Mouse (Mus musculus) intestine, postnatal 0 days (tissue): ENCODE data around the gene Zfp316. TPM values are rescaled to one million over a fixed set of nuclear protein-coding genes. Genes with fewer than 3 reads are reported as not detected.

Experiments used
- ATAC-seq: fragments of 200-750 bp; cut with Nextera tagmentation; 2 replicates; pipeline ENCODE4 v1.8.0; 2017; ENCODE audit warnings: mild to moderate bottlenecking, moderate TSS enrichment, moderate library complexity
- H3K27ac ChIP-seq: fragments of 300-500 bp; sonication (generic); 2 replicates; pipeline ENCODE4 v1.5.1; 2014; ENCODE audit warnings: mild to moderate bottlenecking, low read depth, low read length, moderate library complexity
- H3K27me3 ChIP-seq: fragments of 300-500 bp; sonication (generic); replicated peaks from 2 replicates; pipeline ENCODE4 v1.6.1; 2014; ENCODE audit warnings: low read length, mixed read lengths; ENCODE audit not compliant: control insufficient read depth, insufficient read depth
- H3K36me3 ChIP-seq: fragments of 300-500 bp; sonication (generic); 2 replicates; pipeline ENCODE4 v1.6.1; 2014; ENCODE audit warnings: mild to moderate bottlenecking, moderate library complexity; ENCODE audit not compliant: control insufficient read depth, insufficient read depth
- H3K4me1 ChIP-seq: fragments of 300-500 bp; sonication (generic); replicated peaks from 2 replicates; pipeline ENCODE4 v1.6.1; 2014; ENCODE audit warnings: antibody characterized with exemption, low read length, mixed read lengths; ENCODE audit not compliant: control insufficient read depth, insufficient read depth
- H3K4me2 ChIP-seq: fragments of 300-500 bp; sonication (generic); replicated peaks from 2 replicates; pipeline ENCODE4 v1.6.1; 2014; ENCODE audit warnings: low read depth, mild to moderate bottlenecking, moderate library complexity
- H3K4me3 ChIP-seq: fragments of 300-500 bp; sonication (generic); 2 replicates; pipeline ENCODE4 v1.5.1; 2014; ENCODE audit warnings: low read depth, low read length
- H3K9ac ChIP-seq: fragments of 300-500 bp; sonication (generic); 2 replicates; pipeline ENCODE4 v1.6.1; 2014; ENCODE audit warnings: mild to moderate bottlenecking, low read depth, low read length
- H3K9me3 ChIP-seq: fragments of 300-500 bp; sonication (generic); 2 replicates; pipeline ENCODE4 v1.6.1; 2016; ENCODE audit warnings: mixed run types; ENCODE audit not compliant: control insufficient read depth
- CTCF ChIP-seq: sonication (generic); IDR thresholded peaks from 2 replicates; pipeline ENCODE4 v1.5.1; 2016; ENCODE audit warnings: low read depth, mild to moderate bottlenecking, control low read depth, antibody characterized with exemption, moderate library complexity
- WGBS: fragments of 180-500 bp; shearing (Covaris S2); extraction: QIAGEN DNeasy Blood & Tissue Kit; methylation state at CpG from one replicate; pipeline ENCODE4 v1.1.7; 2014; 5-methylcytosine and 5-hydroxymethylcytosine counted together
- polyA plus RNA-seq: library from polyadenylated mRNA; unstranded; fragments of >200 nt; fragmentation: Nextera tagmentation; extraction: Ambion mirVana; gene quantifications from 2 replicates; pipeline ENCODE4 v1.2.1, GENCODE M21; 2015

Gene Zfp316
- polyA plus RNA-seq, 1 experiment from 2014 or later: 0.86 TPM

DNA sequence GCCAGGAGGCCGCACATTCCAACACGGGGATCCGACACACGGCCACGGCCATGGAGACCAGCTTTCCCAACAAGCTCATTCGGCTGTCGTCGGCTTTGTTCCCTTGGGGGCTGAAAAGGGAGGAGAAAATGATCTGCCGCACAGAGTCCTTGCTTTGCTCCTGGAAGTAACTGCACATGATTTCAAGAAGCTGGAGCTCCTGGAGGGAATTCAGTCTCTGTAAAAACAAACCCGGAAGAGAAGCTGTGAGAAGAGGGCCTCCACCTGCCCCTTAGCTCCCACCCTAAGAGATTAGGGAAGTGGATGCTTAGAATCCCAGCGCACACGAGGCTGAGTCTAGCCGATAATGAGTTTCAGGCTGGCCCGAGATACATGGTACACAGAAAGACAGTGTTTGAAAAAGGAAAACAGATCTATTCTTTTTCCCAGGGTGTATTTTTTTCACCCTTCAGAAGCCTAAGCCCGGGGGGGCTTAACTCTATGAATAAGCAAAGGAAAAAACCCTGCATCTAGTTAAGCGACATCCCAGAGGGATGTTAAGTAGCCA is 44.4 kb upstream of the Zfp316 start:
- ATAC-seq: no peak
- Histone ChIP-seq H3K9me3 (no peaks in the 10 kb centered on the region), H3K4me1 (no peaks in the 10 kb centered on the region), H3K4me3 (peak overlapping the region; percentile 83), H3K4me2 (peak overlapping the region; percentile 94), H3K27me3 (no peaks in the 10 kb centered on the region), H3K9ac (peak overlapping the region; percentile 95), H3K36me3 (peaks cover 60% of the 10 kb centered on the region), H3K27ac (0 out of 2 replicates have a peak overlapping the region, but pooled peaks have one; percentile 87)
- WGBS: 5% methylated on average over 16 of the region's 16 CpGs
- TF ChIP-seq CTCF: no peak

- Histone ChIP-seq H3K4me3 (no peak overlapping the region), H3K27me3 (no peaks in the 10 kb centered on the region), H3K36me3 (peaks cover 63% of the 10 kb centered on the region), H3K9me3 (no peaks in the 10 kb centered on the region), H3K9ac (no peak overlapping the region; the same call in 1 of the 2 replicates), H3K4me1 (no peaks in the 10 kb centered on the region), H3K4me2 (no peak overlapping the region), H3K27ac (no peak overlapping the region)
- no peak for ATAC-seq
- WGBS: 58% methylated on average over 8 of the region's 8 CpGs
- peak; percentile 90 for TF ChIP-seq CTCF
These were observed 42.1 kb upstream of the Zfp316 start for GRCm38 (mm10) chr5:143311886-143312285.

DNA sequence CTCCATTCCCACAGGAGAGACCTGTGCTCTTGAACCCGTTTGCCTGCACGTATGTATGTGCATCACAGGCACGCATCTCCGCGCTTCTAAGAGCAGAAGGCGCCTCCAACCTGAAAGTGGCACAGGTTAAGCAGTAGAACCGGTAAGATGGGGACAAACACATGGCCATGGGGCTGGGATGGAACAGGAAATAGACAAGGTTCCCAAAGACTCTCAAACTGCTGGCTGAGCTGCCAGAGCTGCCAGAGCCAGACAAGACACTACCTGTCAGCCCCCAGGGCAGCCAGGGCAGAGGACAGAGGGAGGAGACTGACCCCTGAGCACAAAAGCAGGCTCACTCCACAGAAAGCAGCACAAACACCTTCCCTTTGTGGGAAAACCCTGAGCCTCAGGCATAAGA is 40.1 kb upstream of the Zfp316 start:
- no peak for ATAC-seq
- no peak for TF ChIP-seq CTCF
- H3K27me3 ChIP-seq: no peaks in the 10 kb centered on the region
- H3K36me3 ChIP-seq: peaks cover 72% of the 10 kb centered on the region
- WGBS: 97% methylated on average over 7 of the region's 7 CpGs
- no peak overlapping the region for H3K9ac ChIP-seq
- H3K4me3 ChIP-seq: no peak overlapping the region
- H3K9me3 ChIP-seq: no peaks in the 10 kb centered on the region
- no peak overlapping the region for H3K4me2 ChIP-seq
- no peak overlapping the region for H3K27ac ChIP-seq
- no peaks in the 10 kb centered on the region for H3K4me1 ChIP-seq

- Histone ChIP-seq H3K4me3 (no peak overlapping the region), H3K9ac (no peak overlapping the region), H3K36me3 (peaks cover 78% of the 10 kb centered on the region), H3K4me2 (no peak overlapping the region), H3K27ac (no peak overlapping the region), H3K9me3 (no peaks in the 10 kb centered on the region), H3K27me3 (no peaks in the 10 kb centered on the region), H3K4me1 (no peaks in the 10 kb centered on the region)
- TF ChIP-seq CTCF: no peak
- 87% methylated on average over 5 of the region's 5 CpGs for WGBS
- no peak for ATAC-seq
These were observed 39.0 kb upstream of the Zfp316 start for GRCm38 (mm10) chr5:143308825-143309224.

GRCm38 (mm10) chr5:143304251-143304650 is 34.4 kb upstream of the Zfp316 start:
- Histone ChIP-seq H3K36me3 (peaks cover 70% of the 10 kb centered on the region), H3K9me3 (no peaks in the 10 kb centered on the region), H3K4me2 (no peak overlapping the region), H3K4me3 (no peak overlapping the region), H3K4me1 (no peaks in the 10 kb centered on the region), H3K27ac (no peak overlapping the region), H3K9ac (no peak overlapping the region), H3K27me3 (no peaks in the 10 kb centered on the region)
- TF ChIP-seq CTCF: no peak
- ATAC-seq: no peak
- 90% methylated on average over 7 of the region's 7 CpGs for WGBS

- H3K27me3 ChIP-seq: no peaks in the 10 kb centered on the region
- no peaks in the 10 kb centered on the region for H3K9me3 ChIP-seq
- no peak overlapping the region for H3K4me2 ChIP-seq
- no peak overlapping the region for H3K27ac ChIP-seq
- TF ChIP-seq CTCF: peak; percentile 66
- H3K9ac ChIP-seq: no peak overlapping the region
- ATAC-seq: no peak
- H3K4me3 ChIP-seq: no peak overlapping the region
- H3K36me3 ChIP-seq: peaks cover 45% of the 10 kb centered on the region
- H3K4me1 ChIP-seq: no peaks in the 10 kb centered on the region
- 74% methylated on average over 8 of the region's 8 CpGs for WGBS
These were observed 31.5 kb upstream of the Zfp316 start for GRCm38 (mm10) chr5:143301296-143301695.

GRCm38 (mm10) chr5:143299686-143300085 is 29.9 kb upstream of the Zfp316 start:
- peak; percentile 82 for TF ChIP-seq CTCF
- no peak overlapping the region for H3K9ac ChIP-seq
- WGBS: 90% methylated on average over 4 of the region's 4 CpGs
- no peak overlapping the region for H3K4me2 ChIP-seq
- H3K27ac ChIP-seq: no peak overlapping the region
- H3K36me3 ChIP-seq: peaks cover 31% of the 10 kb centered on the region
- H3K4me1 ChIP-seq: no peaks in the 10 kb centered on the region
- no peaks in the 10 kb centered on the region for H3K9me3 ChIP-seq
- H3K4me3 ChIP-seq: no peak overlapping the region
- H3K27me3 ChIP-seq: no peaks in the 10 kb centered on the region
- ATAC-seq: no peak
